Mouse (Mus musculus): ENCODE data around the gene Slc35g3. TPM values are rescaled to one million over a fixed set of nuclear protein-coding genes. Genes with fewer than 3 reads are reported as not detected.
A peak's percentile ranks its signal among the peaks of the same experiment; 100 is the strongest.

Slc35g3 gene
- not detected for total RNA-seq (2021)

- DNase-seq = no peak
Observed at GRCm38 (mm10) chr11:69761868-69762267, at the start of gene Slc35g3. Slc35g3 (minus strand) TSS chr11:69761968.

- no peak for DNase-seq
Observed at GRCm38 (mm10) chr11:69810280-69810679, 48.5 kb upstream of the Slc35g3 start.

GRCm38 (mm10) chr11:69807641-69808040 lies 45.9 kb upstream of the Slc35g3 start:
- no peak for DNase-seq

- DNase-seq = no peak
Observed at GRCm38 (mm10) chr11:69806378-69806777, 44.6 kb upstream of the Slc35g3 start.

GRCm38 (mm10) chr11:69804972-69805909 lies 43.5 kb upstream of the Slc35g3 start, which contains the start of gene Tmem102:
Tmem102 (minus strand) TSS chr11:69805624.
- DNase-seq = no peak

- DNase-seq = no peak
Observed at GRCm38 (mm10) chr11:69804652-69804940, 42.8 kb upstream of the Slc35g3 start.

- DNase-seq = peak; percentile 58 to 70
Observed at GRCm38 (mm10) chr11:69803786-69804651, 42.3 kb upstream of the Slc35g3 start.

GRCm38 (mm10) chr11:69803328-69803727 lies 41.6 kb upstream of the Slc35g3 start:
- no peak for DNase-seq

GRCm38 (mm10) chr11:69802648-69803105 lies 40.9 kb upstream of the Slc35g3 start:
- DNase-seq = peak; percentile 85 to 86

- no peak for DNase-seq
Observed at GRCm38 (mm10) chr11:69801379-69801977, 39.7 kb upstream of the Slc35g3 start, which contains the start of gene Fgf11. Fgf11 (minus strand) TSS chr11:69801857.

GRCm38 (mm10) chr11:69800392-69801197 lies 38.8 kb upstream of the Slc35g3 start:
- peak; percentile 43 to 45 for DNase-seq

- peak in 1 of 2 experiments; percentile 45 for DNase-seq
Observed at GRCm38 (mm10) chr11:69800138-69800391, 38.3 kb upstream of the Slc35g3 start.

GRCm38 (mm10) chr11:69799394-69800137 lies 37.8 kb upstream of the Slc35g3 start:
- DNase-seq = no peak

GRCm38 (mm10) chr11:69797924-69798323 lies 36.2 kb upstream of the Slc35g3 start:
- DNase-seq = no peak

GRCm38 (mm10) chr11:69795983-69796435 lies 34.2 kb upstream of the Slc35g3 start:
- no peak for DNase-seq

GRCm38 (mm10) chr11:69795168-69795982 lies 33.6 kb upstream of the Slc35g3 start, which contains the start of gene Chrnb1:
Chrnb1 (minus strand) TSS chr11:69795943.
- DNase-seq = peak; percentile 86 to 91

GRCm38 (mm10) chr11:69793429-69793828 lies 31.7 kb upstream of the Slc35g3 start:
- DNase-seq = no peak

- DNase-seq = no peak
Observed at GRCm38 (mm10) chr11:69791420-69791819, 29.7 kb upstream of the Slc35g3 start.

GRCm38 (mm10) chr11:69789431-69789830 lies 27.7 kb upstream of the Slc35g3 start:
- no peak for DNase-seq

GRCm38 (mm10) chr11:69787306-69787705 lies 25.5 kb upstream of the Slc35g3 start:
- DNase-seq = no peak

Data from layer of hippocampus, postnatal 36 days (tissue).